Mouse (Mus musculus) kidney, adult 2 months (tissue): ENCODE results near the gene Mapk1ip1.

Experiments used
- CTCF ChIP-seq: fragments of 200-500 bp; conservative IDR thresholded peaks from 2 replicates; pipeline ENCODE4 v1.5.1; 2011; ENCODE audit warnings: low read depth, mild to moderate bottlenecking, control low read depth, low read length, moderate library complexity, mixed read lengths; ENCODE audit not compliant: insufficient read depth, insufficient read length
- POLR2A ChIP-seq: fragments of 200-500 bp; IDR thresholded peaks from one replicate; pipeline ENCODE4 v1.6.1; 2011; ENCODE audit warnings: low read depth, low read length, control low read depth

DNA sequence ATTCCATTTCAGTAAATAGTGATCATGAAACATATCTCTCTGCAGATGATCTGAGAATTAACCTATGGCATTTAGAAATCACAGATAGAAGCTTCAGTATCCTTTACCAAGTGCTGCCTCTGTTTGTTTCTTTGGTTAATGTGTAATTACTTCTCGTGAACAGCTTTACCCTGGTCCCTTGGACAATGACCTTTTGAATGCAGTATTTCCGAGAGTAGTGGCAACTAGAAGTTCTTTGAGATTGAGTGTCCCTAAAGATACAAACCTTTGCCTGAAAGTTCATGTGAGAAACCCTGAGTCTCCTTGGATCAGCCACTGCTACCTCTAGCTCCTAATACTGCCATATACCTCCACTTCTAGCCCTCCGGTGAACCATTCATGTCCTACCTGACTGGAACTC is 26.9 kb upstream of the Mapk1ip1 start:
- TF ChIP-seq POLR2A (no peak), CTCF (no peak)
